Mouse (Mus musculus): Measurements from ENCODE around the gene Ifi35.
"Not testable (repeated sequence)": the region's sequence is repeated elsewhere in the genome, so short reads cannot be mapped to it uniquely, and the experiment has no call there.

Ifi35 gene

DNA sequence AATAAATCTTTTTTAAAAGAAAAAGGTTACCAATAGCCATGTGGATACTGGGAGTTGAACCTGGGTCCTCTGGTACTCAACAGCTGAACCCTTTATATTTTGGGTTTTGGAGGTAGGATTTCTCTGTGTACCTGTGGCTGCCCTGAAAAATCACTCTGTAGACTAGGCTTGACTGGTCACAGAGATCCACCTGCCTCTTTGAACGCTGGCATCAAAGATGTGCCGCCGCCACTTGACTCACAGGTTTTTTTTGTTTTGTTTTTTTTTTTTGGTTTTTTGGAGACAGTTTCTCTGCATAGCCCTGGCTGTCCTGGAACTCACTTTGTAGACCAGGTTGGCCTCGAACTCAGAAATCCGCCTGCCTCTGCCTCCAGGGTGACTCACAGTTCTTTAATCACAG, 421 bp upstream of the Ifi35 start:
- DNase-seq (ENCODE audit: low spot score): no peak

DNA sequence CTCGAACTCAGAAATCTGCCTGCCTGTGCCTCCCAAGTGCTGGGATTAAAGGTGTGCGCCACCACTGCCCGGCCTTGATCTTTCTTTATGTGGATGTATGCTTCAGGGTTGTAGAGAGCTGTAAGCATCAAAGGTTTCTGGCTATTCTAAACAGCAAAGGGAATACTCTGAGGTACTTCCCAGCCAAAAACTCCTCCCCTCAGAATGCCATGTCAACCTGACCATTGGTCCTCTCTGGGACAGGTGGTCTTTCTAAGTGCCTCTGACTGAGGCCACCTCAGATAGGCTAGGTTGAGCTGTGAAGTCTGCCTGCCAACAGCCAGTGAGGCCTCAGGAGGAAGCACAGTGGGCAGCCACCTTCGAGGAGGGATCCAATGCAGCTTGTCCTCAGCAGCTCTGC, 692 bp downstream of the Ifi35 start:
- no peak for DNase-seq (ENCODE audit: low spot score)

DNA sequence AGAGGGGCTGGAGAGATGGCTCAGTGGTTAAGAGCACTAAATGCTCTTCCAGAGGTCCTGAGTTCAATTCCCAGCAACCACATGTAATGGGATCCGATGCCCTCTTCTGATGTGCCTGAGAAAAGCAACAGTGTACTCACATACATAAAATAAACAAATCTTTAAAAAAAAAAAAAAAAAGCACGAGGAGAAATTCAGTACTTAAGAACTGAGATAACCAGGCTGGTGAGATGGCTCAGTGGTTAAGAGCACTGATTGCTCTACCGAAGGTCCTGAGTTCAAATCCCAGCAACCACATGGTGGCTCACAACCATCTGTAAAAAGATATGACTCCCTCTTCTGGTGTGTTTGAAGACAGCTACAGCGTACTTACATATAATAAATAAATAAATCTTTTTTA, 1.4 kb downstream of the Ifi35 start:
- not testable (repeated sequence) for DNase-seq (ENCODE audit: low spot score)

DNA sequence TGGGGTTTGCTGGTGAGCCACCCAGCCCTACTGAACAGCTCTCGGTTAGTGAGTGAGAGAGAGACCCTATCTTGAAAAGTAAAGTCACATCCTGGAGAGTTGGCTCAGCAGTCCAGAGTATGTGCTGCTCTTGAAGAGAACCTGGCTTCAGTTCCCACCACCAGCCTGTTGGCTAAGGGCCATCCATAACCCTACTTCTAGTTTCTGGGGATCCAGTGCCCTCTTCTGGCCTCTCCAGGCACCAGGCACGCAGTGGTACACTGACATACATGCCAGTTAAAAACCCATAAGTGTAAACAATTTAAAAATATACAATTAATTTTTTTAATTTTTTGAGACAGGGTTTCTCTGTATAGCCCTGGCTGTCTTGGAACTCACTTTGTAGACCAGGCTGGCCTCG, 2.2 kb downstream of the Ifi35 start:
- DNase-seq (ENCODE audit: low spot score): no peak

DNA sequence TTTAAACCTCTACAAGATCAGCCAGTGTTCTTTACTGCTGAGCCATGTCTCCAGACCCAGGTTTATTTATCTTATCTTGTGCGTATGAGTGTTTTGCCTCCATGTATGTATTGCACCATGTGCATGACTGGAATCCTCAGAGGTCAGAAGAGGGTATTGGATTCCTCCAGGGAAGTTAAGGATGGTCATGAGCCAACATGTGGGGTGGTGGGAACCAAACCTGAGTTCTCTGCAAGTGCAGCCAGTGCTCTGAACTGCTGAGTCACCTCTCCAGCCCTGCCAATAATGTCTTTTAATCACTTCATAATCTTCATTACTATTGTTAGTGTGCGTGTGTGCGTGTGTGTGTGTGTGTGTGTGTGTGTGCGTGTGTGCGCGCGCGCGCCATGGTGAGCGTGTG, 3.3 kb downstream of the Ifi35 start:
- DNase-seq (ENCODE audit: low spot score): no peak

DNA sequence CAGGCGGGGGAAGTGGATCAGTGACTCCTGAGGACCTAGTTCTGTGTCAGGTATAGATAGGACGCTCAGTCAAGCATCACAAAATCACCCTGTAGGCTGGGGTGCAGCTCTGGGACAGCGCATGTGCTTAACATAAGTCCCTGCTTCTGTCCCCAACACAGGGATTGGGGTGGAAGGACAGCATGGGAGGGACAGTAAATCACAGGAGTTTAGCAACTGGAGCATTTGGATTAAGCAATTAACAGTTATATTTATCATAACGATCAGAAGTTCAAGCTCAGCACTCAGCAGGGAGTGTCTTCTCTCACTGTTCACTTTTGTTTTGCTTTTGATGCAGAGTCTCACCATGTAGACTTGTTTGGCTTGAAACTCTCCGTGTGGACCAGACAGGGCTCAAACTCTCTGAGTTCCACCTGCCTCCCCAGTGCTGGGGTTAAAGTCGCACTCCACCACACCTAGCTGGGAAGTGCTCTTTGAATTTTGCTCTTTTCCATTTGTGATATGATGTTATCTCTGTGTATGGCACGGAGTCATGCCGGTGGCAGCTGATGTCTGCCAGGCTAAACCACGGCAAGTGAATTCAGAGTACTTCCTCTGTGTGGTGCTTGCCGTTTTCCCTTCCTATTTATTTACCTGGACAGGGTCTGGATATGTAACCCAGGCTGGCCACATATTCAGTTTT, 4.0 kb downstream of the Ifi35 start:
- no peak for DNase-seq (ENCODE audit: low spot score)

DNA sequence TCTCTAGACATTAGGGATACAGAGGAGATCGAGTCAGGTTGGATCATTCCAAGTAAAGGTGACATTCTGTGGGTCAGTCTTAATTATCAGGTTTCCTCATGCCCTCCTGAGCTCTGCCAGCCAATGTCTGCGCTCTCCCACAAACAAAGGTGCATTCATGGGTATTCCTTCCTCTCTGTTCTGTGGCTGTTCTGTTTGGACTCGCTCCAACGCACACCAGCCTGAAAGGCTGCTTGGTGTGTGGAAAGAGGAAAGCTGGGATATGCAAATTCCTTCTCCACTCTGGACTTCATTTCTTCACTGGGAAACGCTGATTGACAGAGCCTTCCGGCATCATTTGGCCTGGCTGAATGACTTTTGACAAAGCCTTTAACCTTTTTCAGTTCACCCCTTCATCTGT, 6.5 kb downstream of the Ifi35 start:
- DNase-seq (ENCODE audit: low spot score): peak; percentile 28

DNA sequence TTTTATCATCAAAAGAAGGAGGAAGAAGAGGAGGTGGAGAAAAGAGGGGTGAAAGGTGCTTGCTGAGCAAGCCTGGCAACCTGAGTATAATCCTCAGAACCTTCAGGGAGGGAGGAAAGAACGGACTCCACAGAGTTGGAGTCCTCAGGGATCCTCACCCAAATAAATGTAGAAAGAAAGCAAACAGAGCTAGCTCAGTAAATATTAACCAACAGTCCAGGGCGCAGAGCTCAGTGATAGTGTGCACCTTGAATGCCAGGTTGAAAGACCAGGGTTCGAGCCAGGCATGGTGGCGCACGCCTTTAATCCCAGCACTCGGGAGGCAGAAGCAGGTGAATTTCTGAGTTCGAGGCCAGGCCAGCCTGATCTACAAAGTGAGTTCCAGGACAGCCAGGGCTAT, 7.4 kb downstream of the Ifi35 start:
- no peak for DNase-seq (ENCODE audit: low spot score)

DNA sequence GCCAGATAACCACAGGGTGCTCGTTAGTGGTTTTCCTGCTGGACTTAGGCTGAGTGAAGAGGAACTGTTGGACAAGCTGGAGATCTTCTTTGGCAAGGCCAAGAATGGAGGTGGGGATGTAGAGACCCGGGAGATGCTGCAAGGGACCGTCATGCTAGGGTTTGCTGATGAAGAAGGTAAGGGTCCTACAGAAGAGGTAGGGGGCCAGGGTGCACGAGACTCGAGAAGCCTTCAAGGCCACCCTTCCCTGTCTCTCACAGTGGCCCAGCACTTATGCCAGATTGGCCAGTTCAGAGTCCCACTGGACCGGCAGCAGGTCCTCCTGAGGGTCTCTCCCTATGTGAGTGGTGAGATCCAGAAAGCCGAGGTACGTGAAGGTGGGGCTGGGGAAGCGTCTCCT, 9.4 kb downstream of the Ifi35 start:
- DNase-seq (ENCODE audit: low spot score): no peak

DNA sequence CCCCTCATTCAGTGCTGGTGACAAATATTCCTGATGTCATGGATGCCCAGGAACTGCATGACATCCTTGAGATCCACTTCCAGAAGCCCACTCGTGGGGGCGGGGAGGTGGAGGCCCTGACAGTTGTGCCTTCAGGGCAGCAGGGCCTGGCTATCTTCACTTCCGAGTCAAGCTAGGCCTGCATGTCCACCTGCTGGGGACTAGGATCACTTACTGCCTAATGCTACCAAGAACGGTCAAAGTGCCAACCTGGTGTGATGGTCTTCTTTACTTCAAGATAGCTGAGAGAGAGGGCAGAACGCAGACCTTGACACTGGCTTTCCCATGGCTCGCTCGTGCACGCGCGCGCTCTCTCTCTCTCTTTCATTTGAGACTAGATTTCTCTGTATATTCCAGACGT, 10.0 kb downstream of the Ifi35 start:
- DNase-seq (ENCODE audit: low spot score): no peak

DNA sequence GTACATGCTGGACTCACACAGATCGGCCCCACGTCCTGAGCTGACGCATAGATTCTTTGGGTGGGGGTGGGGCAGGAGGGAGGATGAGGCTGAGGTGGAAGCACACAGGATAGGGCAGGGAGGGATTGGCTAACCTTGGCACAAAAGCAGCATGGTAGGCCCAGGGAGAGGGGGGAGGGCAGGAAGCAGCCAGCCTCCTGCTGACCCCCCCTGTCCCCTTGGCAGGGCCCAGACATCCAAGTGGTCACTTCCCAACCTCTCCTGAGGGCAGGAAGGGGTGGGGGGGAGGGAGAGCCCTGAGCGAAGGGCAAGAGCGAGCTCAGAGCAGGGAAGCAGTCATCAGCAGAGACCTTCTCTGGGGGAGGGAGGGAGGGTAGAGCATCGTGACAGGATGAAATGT, 11.5 kb downstream of the Ifi35 start:
- no peak for DNase-seq (ENCODE audit: low spot score)

DNA sequence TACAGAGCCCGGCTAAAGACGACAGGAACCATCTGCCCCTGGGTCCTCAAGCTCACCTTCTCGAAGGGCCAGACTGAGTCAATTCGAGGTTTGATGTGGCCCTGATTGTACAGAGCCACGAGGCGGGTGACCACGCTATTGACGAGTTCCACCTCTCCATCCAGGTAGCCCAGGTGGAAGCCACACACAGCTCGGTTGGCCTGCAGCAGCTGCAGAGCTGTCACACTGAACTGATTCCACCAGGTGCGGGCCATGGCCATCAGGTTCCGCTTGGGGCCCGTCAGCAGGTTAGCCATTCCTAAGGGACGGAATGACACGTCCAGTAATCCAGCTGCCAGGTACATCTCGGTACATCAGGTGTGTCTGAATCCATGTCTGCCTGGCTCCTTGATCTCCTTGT, 12.1 kb downstream of the Ifi35 start:
- DNase-seq (ENCODE audit: low spot score): no peak

DNA sequence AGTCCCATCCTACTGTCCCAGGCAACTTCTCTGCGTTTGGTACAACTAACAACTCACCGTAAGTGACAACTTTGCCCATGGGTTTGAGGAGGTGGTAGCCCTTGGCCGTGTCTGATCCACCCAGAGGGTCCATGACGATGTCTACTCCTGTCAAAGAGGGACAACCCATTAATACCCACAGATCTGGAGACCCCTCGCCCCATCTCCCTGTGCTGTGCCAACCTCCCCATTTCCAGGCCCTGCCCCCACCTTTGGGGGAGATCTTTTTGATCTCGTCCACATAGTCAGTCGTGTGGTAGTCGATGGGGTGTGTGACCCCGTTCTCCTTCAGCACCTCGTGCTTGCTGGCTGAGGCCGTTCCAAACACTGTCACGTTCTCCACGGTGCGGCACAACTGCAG, 13.9 kb downstream of the Ifi35 start:
- DNase-seq (ENCODE audit: low spot score): no peak

DNA sequence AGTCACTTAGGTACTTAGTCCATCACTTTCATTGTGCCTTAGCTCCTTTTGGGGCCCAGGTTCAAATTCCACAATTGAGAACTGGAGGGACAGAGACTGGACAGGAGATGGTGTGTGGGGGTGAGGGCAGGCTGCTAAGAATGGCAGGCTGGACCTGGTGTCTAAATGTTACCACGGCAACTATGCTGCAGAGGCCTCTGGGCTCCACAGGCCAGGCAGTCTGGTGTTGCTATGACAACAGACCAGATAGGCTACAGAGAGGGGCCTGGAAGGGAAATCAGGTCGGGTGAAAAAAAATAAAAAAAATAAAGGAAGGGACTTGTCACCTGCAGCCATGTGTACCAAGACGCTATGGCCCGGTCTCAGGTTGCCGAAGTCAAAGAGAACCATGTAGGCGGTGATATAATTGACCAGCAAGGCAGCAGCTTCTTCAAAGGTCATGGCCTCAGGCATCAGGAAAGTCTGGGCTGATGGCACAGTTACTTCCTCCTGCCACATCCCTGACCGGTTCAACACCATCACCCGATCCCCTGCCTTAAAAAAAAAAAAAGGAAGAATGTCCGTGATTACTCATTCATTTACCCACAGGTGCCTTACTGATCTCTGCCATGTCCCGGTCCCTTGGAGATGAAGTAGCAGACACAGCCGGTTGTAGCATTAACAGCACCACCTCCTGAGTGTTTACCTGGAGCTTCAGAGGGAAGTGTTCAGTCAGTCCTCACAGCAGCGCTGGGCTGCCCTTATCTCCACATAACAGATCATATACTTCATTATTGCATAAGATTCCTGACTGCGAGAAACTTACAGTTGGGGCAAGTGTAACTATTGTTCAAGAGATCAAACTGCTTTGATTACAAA, 14.6 kb downstream of the Ifi35 start:
- DNase-seq (ENCODE audit: low spot score): no peak

DNA sequence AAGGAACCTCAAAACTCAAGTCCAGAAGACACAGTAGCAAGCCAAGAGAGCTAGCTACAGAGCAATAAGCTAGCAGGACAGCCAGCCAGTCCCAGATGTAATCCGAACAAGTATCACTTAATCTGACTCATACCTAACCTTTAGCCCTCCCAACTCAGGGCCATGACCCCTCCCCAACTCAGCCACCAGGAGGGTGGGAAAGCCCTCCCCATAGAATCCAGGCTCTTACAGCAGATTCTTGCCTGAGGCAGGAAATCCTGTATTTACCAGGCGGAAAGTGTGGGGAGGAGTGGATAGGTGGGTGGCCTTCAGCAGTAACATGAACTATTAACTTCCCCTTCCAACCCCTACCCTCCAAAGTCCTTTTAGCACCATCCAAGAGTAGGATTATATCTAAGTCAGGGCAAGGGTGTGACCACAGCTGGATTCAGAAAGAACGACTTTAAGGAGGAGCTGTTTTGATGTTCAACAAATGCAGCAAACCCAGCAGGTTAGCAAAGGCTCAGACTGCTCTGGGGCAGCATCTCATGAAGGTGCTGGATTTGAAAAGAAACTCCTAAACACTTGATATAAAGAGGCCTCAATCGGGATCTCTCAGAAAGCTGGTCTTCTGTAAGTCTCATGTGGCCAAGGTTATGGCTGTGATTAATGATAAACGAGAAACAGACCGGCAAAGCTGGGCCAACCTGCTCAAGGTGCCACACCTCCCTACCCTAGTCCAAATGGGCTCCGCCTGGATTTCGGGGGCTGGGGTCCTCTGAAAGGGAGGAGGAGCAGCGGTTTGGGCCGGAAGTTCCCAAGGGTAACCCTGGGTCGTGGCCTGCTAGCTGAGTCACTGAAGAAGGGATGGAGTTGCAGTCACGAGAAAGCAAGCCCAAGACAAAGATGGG, 16.2 kb downstream of the Ifi35 start, which contains the start of gene Rnd2:
Gene Rnd2 (plus strand): TSS at position 789 of the 890 bp plus-strand sequence.
- no peak for DNase-seq (ENCODE audit: low spot score)

DNA sequence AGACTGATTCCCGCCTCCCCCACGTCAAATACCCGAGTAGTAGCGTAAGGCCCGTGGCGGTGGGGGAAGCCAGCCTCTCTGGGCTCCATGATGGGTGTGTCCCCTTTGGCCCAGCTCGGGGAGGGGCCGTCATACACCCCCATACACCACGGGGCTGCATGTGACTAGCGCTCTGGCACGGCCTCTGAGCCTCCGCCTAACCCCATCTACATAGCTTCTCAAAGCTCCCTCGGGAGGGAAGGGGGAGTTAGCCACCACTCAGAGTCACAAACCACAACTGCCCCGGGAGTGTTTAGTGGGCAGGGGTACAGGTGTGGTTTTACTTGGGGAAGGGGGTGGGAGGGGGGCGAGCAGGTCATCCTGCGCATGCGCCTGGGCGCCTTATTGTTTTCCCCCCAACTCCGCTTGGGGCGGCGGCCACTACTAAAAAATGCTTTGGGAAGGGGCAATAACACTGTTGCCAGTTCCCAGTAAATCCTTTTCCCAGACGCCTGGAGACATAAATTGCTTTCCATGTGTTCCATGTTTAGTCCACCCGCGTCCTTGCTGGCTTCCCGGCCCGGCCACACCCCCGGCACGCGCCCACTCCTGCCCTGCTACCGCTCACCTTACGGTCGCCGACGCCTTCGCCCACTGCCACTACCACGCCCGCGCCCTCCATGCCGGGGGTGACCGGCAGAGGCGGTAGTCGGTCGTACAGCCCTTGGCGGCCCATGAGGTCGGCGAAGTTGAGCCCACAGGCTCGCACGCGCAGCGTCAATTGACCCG, 17.1 kb downstream of the Ifi35 start:
- DNase-seq (ENCODE audit: low spot score): peak; percentile 78

DNA sequence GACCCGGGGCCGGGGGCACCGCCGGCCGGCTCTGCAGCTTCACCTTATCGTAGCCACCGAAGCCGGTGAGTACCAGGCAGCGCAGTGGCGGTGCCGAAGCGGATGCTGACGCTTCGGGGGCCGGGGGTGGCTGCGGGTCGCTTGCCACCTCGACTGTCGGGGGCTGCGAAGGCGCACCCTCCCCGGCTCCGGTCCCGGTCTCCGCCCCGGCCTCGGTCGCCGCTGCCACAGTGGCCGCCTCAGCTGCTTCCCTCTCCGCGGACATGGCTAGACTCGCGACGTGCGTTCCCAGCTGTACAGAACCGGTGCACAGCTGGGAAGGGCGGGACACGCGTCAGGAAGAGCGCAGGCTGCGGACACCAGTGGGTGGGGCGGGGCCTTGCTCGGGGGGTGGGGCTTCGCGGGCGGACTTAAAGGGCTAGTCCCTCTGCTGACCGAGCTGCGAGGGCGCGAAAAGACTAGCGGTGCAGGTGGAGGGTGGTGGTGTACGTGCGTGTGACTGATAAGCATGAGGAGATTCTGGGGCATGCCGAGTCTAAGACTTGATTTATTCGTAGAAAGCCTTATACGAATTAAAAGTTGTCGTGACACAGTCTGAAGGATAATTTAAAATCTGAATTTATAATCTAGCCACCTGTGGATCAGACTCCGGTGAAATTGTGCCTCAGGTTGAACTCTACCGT, 17.8 kb downstream of the Ifi35 start, which contains the start of gene Vat1:
Gene Vat1 (minus strand): TSS at position 362 of the 683 bp plus-strand sequence.
- peak; percentile 84 for DNase-seq (ENCODE audit: low spot score)

DNA sequence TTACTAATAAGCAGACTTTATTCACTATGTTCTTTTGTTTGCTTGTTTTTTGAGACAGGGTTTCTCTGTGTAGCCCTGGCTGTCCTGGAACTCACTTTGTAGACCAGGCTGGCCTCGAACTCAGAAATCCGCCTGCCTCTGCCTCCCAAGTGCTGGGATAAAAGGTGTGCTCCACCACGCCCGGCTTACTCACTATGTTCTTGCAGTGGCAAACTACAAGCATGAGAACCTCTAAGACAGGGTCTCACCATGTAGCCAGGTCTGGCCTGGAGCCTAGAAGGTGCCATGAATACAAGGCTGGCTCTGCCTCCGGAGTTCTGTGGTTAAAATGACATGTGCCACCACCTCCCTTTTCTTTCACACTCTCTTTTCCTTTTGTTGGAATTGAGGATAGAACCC, 18.3 kb downstream of the Ifi35 start:
- DNase-seq (ENCODE audit: low spot score): not testable (repeated sequence)

DNA sequence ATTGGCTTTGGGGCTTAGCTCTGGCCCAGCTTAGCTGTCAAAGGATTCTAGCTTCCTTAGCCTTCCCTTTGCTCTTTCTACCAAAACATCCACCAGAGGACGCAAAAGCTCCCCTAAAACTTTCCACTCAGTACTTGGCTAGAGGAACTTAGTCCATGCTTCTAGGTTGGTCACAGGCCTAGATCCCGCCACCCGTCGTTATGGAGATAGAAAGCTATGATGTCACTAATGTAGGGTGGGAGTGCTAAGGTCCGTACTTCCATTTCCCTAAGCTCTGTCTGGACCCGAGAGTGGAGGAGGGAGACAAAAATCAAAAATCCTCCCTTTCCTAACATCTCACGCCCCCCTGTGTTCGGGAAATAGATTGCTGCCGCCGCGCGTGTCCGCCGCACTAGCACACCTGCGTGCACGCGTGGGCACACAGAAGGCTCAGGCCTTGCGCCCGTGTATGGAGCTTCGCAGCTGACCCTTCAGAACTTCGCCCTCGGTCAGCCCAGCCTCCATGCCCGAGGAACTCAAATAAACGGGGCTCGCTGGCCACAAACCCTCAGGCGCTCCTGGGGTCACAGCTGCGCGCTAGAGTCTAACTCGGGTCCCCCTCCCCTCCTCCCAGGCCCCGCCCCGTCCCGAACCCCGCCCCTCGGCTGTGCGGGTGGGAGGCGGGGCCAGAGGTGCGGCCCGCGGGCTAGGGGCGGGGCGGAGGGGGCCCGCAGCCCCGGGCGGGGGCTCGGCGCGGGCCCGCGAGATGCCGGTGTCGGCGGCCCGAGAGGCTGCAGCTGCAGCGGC, 19.5 kb downstream of the Ifi35 start:
- peak; percentile 92 for DNase-seq (ENCODE audit: low spot score)

DNA sequence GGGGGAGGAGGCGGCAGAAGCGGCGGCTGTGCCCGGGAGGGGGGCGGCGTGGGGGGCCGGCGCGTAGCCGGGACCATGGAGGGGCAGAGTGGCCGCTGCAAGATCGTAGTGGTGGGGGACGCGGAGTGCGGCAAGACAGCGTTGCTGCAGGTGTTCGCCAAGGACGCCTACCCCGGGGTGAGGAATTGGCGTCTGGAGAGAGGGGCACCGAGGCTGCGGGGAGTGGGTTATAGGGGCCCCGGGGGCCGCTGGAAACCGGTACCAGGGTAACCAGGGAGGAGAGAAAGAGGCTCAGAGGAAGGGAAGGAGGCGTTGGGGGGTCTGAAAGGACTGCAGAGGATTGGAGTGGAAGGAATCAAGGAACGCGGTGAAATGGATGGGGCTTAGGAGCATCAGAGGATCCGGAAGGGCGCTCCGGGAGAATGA, 20.1 kb downstream of the Ifi35 start:
- DNase-seq (ENCODE audit: low spot score): no peak
